ENCODE assay signal across 12 mouse cellular contexts in genomic region chr5:135537794-135538214, GRCm38 (mm10). TPM values are rescaled to one million over a fixed set of nuclear protein-coding genes. Genes with fewer than 3 reads are reported as not detected.
A peak's percentile ranks its signal among the peaks of the same experiment; 100 is the strongest.
DNase-seq lines count a peak whose midpoint lies in the region; ATAC-seq and TF ChIP-seq lines count a peak whose summit lies in the region.
"Had no signal": no experiment of that assay in that cellular context is flagged by ENCODE, and none has a peak within 500 bp of the region (broad histone marks: within the 10 kb centered on the region; RNA-seq: fewer than 3 reads in every experiment).

No protein-coding gene starts in this region.

- H3K27me3 ChIP-seq in liver, postnatal 0 days (ENCODE audit: insufficient read depth, low read length): no peaks in the 10 kb centered on the region
- no peaks in the 10 kb centered on the region for H3K27me3 ChIP-seq in midbrain, embryonic 11.5 days (ENCODE audit: control insufficient read depth, insufficient read depth, low read length)
- H3K27me3 ChIP-seq: limb, embryonic 15.5 days had no signal

- H3K4me1 ChIP-seq in liver, postnatal 0 days (ENCODE audit: insufficient read depth): peaks cover 5% of the 10 kb centered on the region; the same call in 1 of the 2 replicates
- no peaks in the 10 kb centered on the region for H3K4me1 ChIP-seq in midbrain, embryonic 11.5 days (ENCODE audit: control insufficient read depth, insufficient read depth, low read length)

- no peak overlapping the region for H3K9ac ChIP-seq in liver, postnatal 0 days (replicated peaks)
- no peak overlapping the region for H3K9ac ChIP-seq in midbrain, embryonic 11.5 days (ENCODE audit: low read length)
- H3K9ac ChIP-seq: limb, embryonic 15.5 days had no signal

- TF ChIP-seq EP300 in liver, postnatal 0 days (IDR thresholded peaks at IDR 0.05; ENCODE audit: low read depth): no peak

- no peaks in the 10 kb centered on the region for H3K9me3 ChIP-seq in liver, postnatal 0 days (ENCODE audit: low read length)
- H3K9me3 ChIP-seq in midbrain, embryonic 11.5 days (ENCODE audit: control insufficient read depth, low read length): no peaks in the 10 kb centered on the region
- H3K9me3 ChIP-seq: limb, embryonic 15.5 days had no signal

- H3K27ac ChIP-seq in liver, postnatal 0 days (ENCODE audit: low read depth): peak overlapping the region; percentile 39; the same call in 1 of the 2 replicates
- H3K27ac ChIP-seq in midbrain, embryonic 11.5 days (ENCODE audit: low read depth, low read length): no peak overlapping the region
- H3K27ac ChIP-seq: limb, embryonic 15.5 days had no signal

- 0 out of 2 replicates have a peak, but pooled peaks have one; percentile 17 for TF ChIP-seq CTCF in liver, postnatal 0 days (IDR thresholded peaks at IDR 0.05; ENCODE audit: low read depth)

- H3K4me2 ChIP-seq in liver, postnatal 0 days (ENCODE audit: low read depth, low read length): no peak overlapping the region
- H3K4me2 ChIP-seq in midbrain, embryonic 11.5 days: no peak overlapping the region
- H3K4me2 ChIP-seq: limb, embryonic 15.5 days had no signal

- DNase-seq in CD4-positive, CD25-positive, alpha-beta regulatory T cell, adult 2 months (ENCODE audit: low read depth, low spot score): peak; percentile 75
- peak; percentile 73 for DNase-seq in R1 (ENCODE audit: low read depth, low spot score)
- DNase-seq in liver, postnatal 0 days: peak; percentile 35
- DNase-seq in spleen, postnatal 36 days (ENCODE audit: low spot score in 2 of 2): peak; percentile 35 to 46
- no peak for DNase-seq in frontal cortex, postnatal 36 days (ENCODE audit: low spot score in 2 of 2)
- no peak for DNase-seq in lung, postnatal 14 days
- DNase-seq in midbrain, embryonic 11.5 days (ENCODE audit: low spot score, missing footprints): no peak
- DNase-seq: cerebellum, postnatal 36 days; layer of hippocampus, adult 9-11 months had no signal

- ATAC-seq in liver, postnatal 0 days: peak; percentile 51
- no peak for ATAC-seq in midbrain, embryonic 11.5 days (ENCODE audit: low FRiP score)
- ATAC-seq: midbrain, embryonic 16.5 days had no signal

- no peak overlapping the region for H3K4me3 ChIP-seq in liver, postnatal 0 days (ENCODE audit: low read depth, low read length)
- H3K4me3 ChIP-seq in midbrain, embryonic 11.5 days (ENCODE audit: low read depth, low read length): no peak overlapping the region
- H3K4me3 ChIP-seq: limb, embryonic 15.5 days had no signal

- WGBS in liver, postnatal 0 days (ENCODE audit: insufficient replicate concordance): 43% methylated on average over 10 of the region's 10 CpGs
- WGBS in midbrain, embryonic 11.5 days: 81% methylated on average over 10 of the region's 10 CpGs

- no peaks in the 10 kb centered on the region for H3K36me3 ChIP-seq in liver, postnatal 0 days (replicated peaks; ENCODE audit: insufficient read depth, low read length)
- no peaks in the 10 kb centered on the region for H3K36me3 ChIP-seq in midbrain, embryonic 11.5 days (ENCODE audit: control insufficient read depth, insufficient read depth, low read length)
- H3K36me3 ChIP-seq: limb, embryonic 15.5 days had no signal

RNA-seq across cellular contexts. Expression of gene Hip1, which starts 7.1 kb away (rescaled TPM):
- polyA plus RNA-seq in liver, postnatal 0 days (2015; fragmentation: Nextera tagmentation; extraction: Ambion mirVana): 2.4 and 2.7 TPM in 2 replicates
- polyA plus RNA-seq in midbrain, embryonic 11.5 days (2014; fragmentation: Nextera tagmentation; extraction: Ambion mirVana): 44.4 and 49.4 TPM in 2 replicates

RNA-seq across cellular contexts. Expression of gene Ccl26, which starts 25.6 kb away (rescaled TPM):
- polyA plus RNA-seq in liver, postnatal 0 days (2015; fragmentation: Nextera tagmentation; extraction: Ambion mirVana): not detected in 2 replicates
- not detected in 2 replicates for polyA plus RNA-seq in midbrain, embryonic 11.5 days (2014; fragmentation: Nextera tagmentation; extraction: Ambion mirVana)
- polyA plus RNA-seq: adrenal gland, adult 2 months; limb, embryonic 15.5 days; midbrain, embryonic 16.5 days had no signal

RNA-seq across cellular contexts. Expression of gene Ccl24, which starts 35.0 kb away (rescaled TPM):
- 25.6 and 28.4 TPM in 2 replicates for polyA plus RNA-seq in liver, postnatal 0 days (2015; fragmentation: Nextera tagmentation; extraction: Ambion mirVana)
- 3.3 and 3.5 TPM in 2 replicates for polyA plus RNA-seq in midbrain, embryonic 11.5 days (2014; fragmentation: Nextera tagmentation; extraction: Ambion mirVana)

Comparison
In these comparisons a context has a peak if more than half of its experiments do, and no peak if none do; other contexts are left out.
1. DNase-seq: peak in CD4-positive, CD25-positive, alpha-beta regulatory T cell, adult 2 months (single experiment), R1 (single experiment), liver, postnatal 0 days (single experiment) and spleen, postnatal 36 days (2 of 2); none in frontal cortex, postnatal 36 days (0 of 2), lung, postnatal 14 days (single experiment) and midbrain, embryonic 11.5 days (single experiment).
2. RNA of gene Hip1, which starts 7.1 kb away (polyA plus RNA-seq): 44.4 to 49.4 TPM in midbrain, embryonic 11.5 days; 2.4 to 2.7 TPM in liver, postnatal 0 days; every median in the first group is over 10 times any median in the second.